Mouse (Mus musculus) bone marrow, adult 2 months (tissue): ENCODE data around the gene Hpgd.

Source experiments
- CTCF ChIP-seq: fragments of 200-500 bp; IDR thresholded peaks from 2 replicates; pipeline ENCODE4 v1.5.1; 2011; ENCODE audit warnings: low read length, control low read depth; ENCODE audit not compliant: control insufficient read depth, insufficient read depth
- POLR2A ChIP-seq: fragments of 200-500 bp; IDR thresholded peaks from 2 replicates; pipeline ENCODE4 v1.6.1; 2011; ENCODE audit warnings: low read depth, mild to moderate bottlenecking, control low read depth, low read length, borderline replicate concordance; ENCODE audit not compliant: control insufficient read depth

- TF ChIP-seq POLR2A = no peak
- TF ChIP-seq CTCF = no peak
These were observed 20.8 kb downstream of the Hpgd start for GRCm38 (mm10) chr8:56315189-56315588.
